Mouse (Mus musculus) cortical plate, adult 2 months (tissue): ENCODE results near the gene Aqp12.

Experiments
- CTCF ChIP-seq: fragments of 200-500 bp; IDR thresholded peaks from 2 replicates; pipeline ENCODE4 v1.5.1; 2011; ENCODE audit warnings: mild to moderate bottlenecking, control low read depth, low read length; ENCODE audit not compliant: insufficient read depth; ENCODE audit errors: extremely low read depth
- POLR2A ChIP-seq: fragments of 200-500 bp; IDR thresholded peaks from 2 replicates; pipeline ENCODE4 v1.6.1; 2011; ENCODE audit warnings: mild to moderate bottlenecking, low read length, control low read depth; ENCODE audit not compliant: insufficient read depth; ENCODE audit errors: extremely low read depth

GRCm38 (mm10) chr1:93015136-93015535, 9.0 kb downstream of the Aqp12 start:
- TF ChIP-seq CTCF: no peak
- TF ChIP-seq POLR2A: no peak
